Mouse (Mus musculus): ENCODE data around the gene Lrrc14b. TPM values are rescaled to one million over a fixed set of nuclear protein-coding genes. Genes with fewer than 3 reads are reported as not detected.
A peak's percentile ranks its signal among the peaks of the same experiment; 100 is the strongest.

Lrrc14b gene
- 1 to 10 TPM in 2 of 4 experiments, under 1 TPM in 2; 0.66 to 1.2 (median 1.1) TPM for total RNA-seq (2022)

- DNase-seq, result peak; percentile 30
Observed at GRCm38 (mm10) chr13:74363859-74364235, at the start of gene Lrrc14b. Gene Lrrc14b (minus strand): TSS chr13:74364005.

GRCm38 (mm10) chr13:74399298-74399839, 35.6 kb upstream of the Lrrc14b start, which contains the start of gene Ftl1-ps1:
Gene Ftl1-ps1 (plus strand): TSS chr13:74399694.
- DNase-seq, result peak; percentile 42

GRCm38 (mm10) chr13:74391156-74391555, 27.4 kb upstream of the Lrrc14b start:
- no peak for DNase-seq

GRCm38 (mm10) chr13:74390371-74390990, 26.7 kb upstream of the Lrrc14b start, which contains the start of gene Zfp72:
Gene Zfp72 (minus strand): TSS chr13:74390836.
- peak; percentile 62 for DNase-seq

- DNase-seq, result no peak
Observed at GRCm38 (mm10) chr13:74389730-74390129, 25.9 kb upstream of the Lrrc14b start.

- no peak for DNase-seq
Observed at GRCm38 (mm10) chr13:74382289-74382688, 18.5 kb upstream of the Lrrc14b start.

- no peak for DNase-seq
Observed at GRCm38 (mm10) chr13:74381533-74382276, 17.9 kb upstream of the Lrrc14b start.

GRCm38 (mm10) chr13:74363176-74363858, 488 bp downstream of the Lrrc14b start:
- no peak for DNase-seq

GRCm38 (mm10) chr13:74362218-74362617, 1.6 kb downstream of the Lrrc14b start:
- no peak for DNase-seq

GRCm38 (mm10) chr13:74356491-74356890, 7.3 kb downstream of the Lrrc14b start:
- no peak for DNase-seq

GRCm38 (mm10) chr13:74350435-74350906, 13.3 kb downstream of the Lrrc14b start:
- DNase-seq, result no peak

- DNase-seq, result peak; percentile 94
Observed at GRCm38 (mm10) chr13:74349566-74350434, 14.0 kb downstream of the Lrrc14b start, which contains the start of the genes Sdha and Ccdc127. Gene Sdha (minus strand): TSS chr13:74350280. Gene Ccdc127 (plus strand): TSS chr13:74350309.

- no peak for DNase-seq
Observed at GRCm38 (mm10) chr13:74341036-74341435, 22.8 kb downstream of the Lrrc14b start.

GRCm38 (mm10) chr13:74329321-74329720, 34.5 kb downstream of the Lrrc14b start:
- DNase-seq, result no peak

- DNase-seq, result peak; percentile 97
Observed at GRCm38 (mm10) chr13:74317170-74317849, 46.5 kb downstream of the Lrrc14b start, which contains the start of gene Pdcd6. Gene Pdcd6 (minus strand): TSS chr13:74317580.

- no peak for DNase-seq
Observed at GRCm38 (mm10) chr13:74316789-74317169, 47.0 kb downstream of the Lrrc14b start.

- no peak for DNase-seq
Observed at GRCm38 (mm10) chr13:74316386-74316785, 47.4 kb downstream of the Lrrc14b start.

- no peak for DNase-seq
Observed at GRCm38 (mm10) chr13:74314616-74315015, 49.2 kb downstream of the Lrrc14b start.
